Mouse (Mus musculus): ENCODE measurements around the gene Hdac9. TPM values are rescaled to one million over a fixed set of nuclear protein-coding genes. Genes with fewer than 3 reads are reported as not detected.

The Hdac9 gene
- polyA plus RNA-seq, 1 experiment from 2014 or later = 12.0 TPM

DNA sequence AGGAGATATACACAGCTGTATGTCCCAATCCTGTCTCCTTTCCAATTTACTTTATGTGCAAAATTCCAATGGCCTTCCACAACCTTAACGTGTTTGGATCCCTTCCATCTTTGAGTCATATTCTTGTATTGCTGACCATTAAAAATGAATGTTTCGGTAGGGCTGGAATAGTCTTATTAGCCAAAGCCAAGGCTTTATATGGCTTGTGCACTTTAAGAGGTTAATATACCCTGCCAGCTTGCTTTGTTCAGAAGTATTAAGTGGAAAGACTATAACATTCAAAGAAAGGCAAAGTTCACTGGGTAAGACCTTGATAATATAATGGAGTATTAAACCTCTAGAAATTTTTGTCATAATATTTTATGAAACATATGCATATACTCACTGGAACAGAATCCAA lies 491.4 kb downstream of the Hdac9 start:
- H3K27ac ChIP-seq = no peak overlapping the region
- no peaks in the 10 kb centered on the region for H3K36me3 ChIP-seq (replicated peaks; ENCODE audit: control insufficient read depth, insufficient read depth)
- H3K4me2 ChIP-seq (replicated peaks) = no peak overlapping the region
- H3K27me3 ChIP-seq (ENCODE audit: control insufficient read depth, insufficient read depth, low read length) = no peaks in the 10 kb centered on the region
- H3K9me3 ChIP-seq (ENCODE audit: control insufficient read depth, low read length) = no peaks in the 10 kb centered on the region
- no peaks in the 10 kb centered on the region for H3K4me1 ChIP-seq (replicated peaks; ENCODE audit: control insufficient read depth, insufficient read depth, low read length)
- no peak overlapping the region for H3K4me3 ChIP-seq (replicated peaks; ENCODE audit: low read length)
- DNase-seq (ENCODE audit: low spot score) (no peak), ATAC-seq (ENCODE audit: low FRiP score) (no peak)
- H3K9ac ChIP-seq = no peak overlapping the region
- WGBS = 85% methylated on average over 2 of the region's 2 CpGs

GRCm38 (mm10) chr12:34408139-34408538 lies 508.8 kb downstream of the Hdac9 start:
- no peak overlapping the region for H3K27ac ChIP-seq
- DNase-seq (ENCODE audit: low spot score) (no peak), ATAC-seq (ENCODE audit: low FRiP score) (no peak)
- H3K27me3 ChIP-seq (ENCODE audit: control insufficient read depth, insufficient read depth, low read length) = no peaks in the 10 kb centered on the region
- H3K9me3 ChIP-seq (ENCODE audit: control insufficient read depth, low read length) = no peaks in the 10 kb centered on the region
- H3K9ac ChIP-seq = no peak overlapping the region
- WGBS = 68% methylated on average over 3 of the region's 3 CpGs
- no peak overlapping the region for H3K4me3 ChIP-seq (replicated peaks; ENCODE audit: low read length)
- H3K4me2 ChIP-seq (replicated peaks) = no peak overlapping the region
- no peaks in the 10 kb centered on the region for H3K36me3 ChIP-seq (replicated peaks; ENCODE audit: control insufficient read depth, insufficient read depth)
- no peaks in the 10 kb centered on the region for H3K4me1 ChIP-seq (replicated peaks; ENCODE audit: control insufficient read depth, insufficient read depth, low read length)

GRCm38 (mm10) chr12:34407143-34407542 lies 509.8 kb downstream of the Hdac9 start:
- DNase-seq (ENCODE audit: low spot score) (no peak), ATAC-seq (ENCODE audit: low FRiP score) (no peak)
- H3K27me3 ChIP-seq (ENCODE audit: control insufficient read depth, insufficient read depth, low read length) = no peaks in the 10 kb centered on the region
- 84% methylated on average over 3 of the region's 3 CpGs for WGBS
- H3K36me3 ChIP-seq (replicated peaks; ENCODE audit: control insufficient read depth, insufficient read depth) = no peaks in the 10 kb centered on the region
- H3K4me1 ChIP-seq (replicated peaks; ENCODE audit: control insufficient read depth, insufficient read depth, low read length) = no peaks in the 10 kb centered on the region
- no peak overlapping the region for H3K4me3 ChIP-seq (replicated peaks; ENCODE audit: low read length)
- H3K9me3 ChIP-seq (ENCODE audit: control insufficient read depth, low read length) = no peaks in the 10 kb centered on the region
- no peak overlapping the region for H3K9ac ChIP-seq
- H3K27ac ChIP-seq = no peak overlapping the region
- H3K4me2 ChIP-seq (replicated peaks) = no peak overlapping the region

DNA sequence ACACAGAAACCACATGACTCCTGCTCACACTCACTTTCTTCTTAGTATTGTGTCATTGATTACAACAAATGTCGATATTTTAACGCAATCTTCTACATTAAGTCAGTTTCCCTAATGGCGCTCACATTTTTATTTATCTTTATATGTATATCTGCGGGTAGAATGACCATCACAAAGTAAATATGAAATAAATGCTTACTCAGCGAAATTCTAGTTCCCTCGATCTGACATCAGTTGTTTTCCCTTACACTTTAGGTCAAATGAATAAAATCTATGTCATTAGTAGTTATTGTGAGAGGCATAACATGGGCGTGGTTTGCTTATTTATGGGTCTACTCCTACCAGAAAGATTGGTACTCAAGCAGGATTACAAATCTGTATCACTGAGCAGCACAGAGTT lies 514.8 kb downstream of the Hdac9 start:
- H3K27ac ChIP-seq = no peak overlapping the region
- no peak overlapping the region for H3K9ac ChIP-seq
- 94% methylated on average over 7 of the region's 7 CpGs for WGBS
- H3K4me1 ChIP-seq (replicated peaks; ENCODE audit: control insufficient read depth, insufficient read depth, low read length) = no peaks in the 10 kb centered on the region
- H3K27me3 ChIP-seq (ENCODE audit: control insufficient read depth, insufficient read depth, low read length) = no peaks in the 10 kb centered on the region
- DNase-seq (ENCODE audit: low spot score) (no peak), ATAC-seq (ENCODE audit: low FRiP score) (no peak)
- H3K9me3 ChIP-seq (ENCODE audit: control insufficient read depth, low read length) = no peaks in the 10 kb centered on the region
- no peak overlapping the region for H3K4me3 ChIP-seq (replicated peaks; ENCODE audit: low read length)
- H3K4me2 ChIP-seq (replicated peaks) = no peak overlapping the region
- no peaks in the 10 kb centered on the region for H3K36me3 ChIP-seq (replicated peaks; ENCODE audit: control insufficient read depth, insufficient read depth)

- WGBS = 92% methylated on average over 10 of the region's 10 CpGs
- no peak for DNase-seq (ENCODE audit: low spot score)
Measured at GRCm38 (mm10) chr12:34398611-34399010, 518.3 kb downstream of the Hdac9 start.

GRCm38 (mm10) chr12:34394342-34394741 lies 522.6 kb downstream of the Hdac9 start:
- ATAC-seq (ENCODE audit: low FRiP score) (no peak), DNase-seq (ENCODE audit: low spot score) (no peak)
- Histone ChIP-seq H3K4me2 (replicated peaks) (no peak overlapping the region), H3K4me1 (replicated peaks; ENCODE audit: control insufficient read depth, insufficient read depth, low read length) (no peaks in the 10 kb centered on the region), H3K4me3 (replicated peaks; ENCODE audit: low read length) (no peak overlapping the region), H3K9ac (no peak overlapping the region), H3K27ac (no peak overlapping the region), H3K27me3 (ENCODE audit: control insufficient read depth, insufficient read depth, low read length) (no peaks in the 10 kb centered on the region), H3K9me3 (ENCODE audit: control insufficient read depth, low read length) (no peaks in the 10 kb centered on the region), H3K36me3 (replicated peaks; ENCODE audit: control insufficient read depth, insufficient read depth) (no peaks in the 10 kb centered on the region; the same call in 1 of the 2 replicates)
- 78% methylated on average over 3 of the region's 3 CpGs for WGBS

More at GRCm38 (mm10) chr12:34398611-34399010, 518.3 kb downstream of the Hdac9 start:
- no peaks in the 10 kb centered on the region for H3K36me3 ChIP-seq (replicated peaks; ENCODE audit: control insufficient read depth, insufficient read depth)
- no peak for ATAC-seq (ENCODE audit: low FRiP score)
- no peaks in the 10 kb centered on the region for H3K4me1 ChIP-seq (replicated peaks; ENCODE audit: control insufficient read depth, insufficient read depth, low read length)
- H3K4me2 ChIP-seq (replicated peaks) = no peak overlapping the region
- H3K4me3 ChIP-seq (replicated peaks; ENCODE audit: low read length) = no peak overlapping the region
- H3K27me3 ChIP-seq (ENCODE audit: control insufficient read depth, insufficient read depth, low read length) = no peaks in the 10 kb centered on the region
- no peak overlapping the region for H3K27ac ChIP-seq
- no peak overlapping the region for H3K9ac ChIP-seq
- no peaks in the 10 kb centered on the region for H3K9me3 ChIP-seq (ENCODE audit: control insufficient read depth, low read length)

- Histone ChIP-seq H3K36me3 (replicated peaks; ENCODE audit: control insufficient read depth, insufficient read depth) (no peaks in the 10 kb centered on the region), H3K4me2 (replicated peaks) (no peak overlapping the region), H3K27ac (no peak overlapping the region), H3K27me3 (ENCODE audit: control insufficient read depth, insufficient read depth, low read length) (no peaks in the 10 kb centered on the region), H3K4me3 (replicated peaks; ENCODE audit: low read length) (no peak overlapping the region), H3K9ac (no peak overlapping the region), H3K4me1 (replicated peaks; ENCODE audit: control insufficient read depth, insufficient read depth, low read length) (no peaks in the 10 kb centered on the region), H3K9me3 (ENCODE audit: control insufficient read depth, low read length) (no peaks in the 10 kb centered on the region)
- no peak for DNase-seq (ENCODE audit: low spot score)
- no peak for ATAC-seq (ENCODE audit: low FRiP score)
- WGBS = 91% methylated on average over 1 of the region's 1 CpGs
Measured at GRCm38 (mm10) chr12:34379681-34380080, 537.2 kb downstream of the Hdac9 start.

DNA sequence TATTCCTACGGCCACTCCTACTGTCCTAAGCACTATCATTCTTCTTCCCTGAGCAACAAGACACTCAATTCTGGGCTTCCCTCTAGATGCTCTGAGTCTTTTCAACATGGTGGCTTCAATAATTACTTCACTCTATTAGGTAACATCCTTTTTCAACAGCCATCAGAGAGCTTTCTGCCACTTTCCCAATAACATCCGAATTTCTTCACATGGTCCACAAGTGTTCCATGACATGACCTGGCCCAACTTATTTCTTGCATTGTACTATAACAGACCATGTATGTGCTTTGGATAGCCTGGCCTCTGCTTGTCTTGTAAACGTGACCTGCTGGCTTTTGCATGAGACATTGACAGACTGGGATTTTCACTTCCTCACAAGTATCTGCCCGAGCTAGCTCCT lies 538.3 kb downstream of the Hdac9 start:
- no peaks in the 10 kb centered on the region for H3K9me3 ChIP-seq (ENCODE audit: control insufficient read depth, low read length)
- DNase-seq (ENCODE audit: low spot score) (no peak), ATAC-seq (ENCODE audit: low FRiP score) (no peak)
- H3K4me2 ChIP-seq (replicated peaks) = no peak overlapping the region
- WGBS = 89% methylated on average over 4 of the region's 4 CpGs
- no peak overlapping the region for H3K27ac ChIP-seq
- H3K4me3 ChIP-seq (replicated peaks; ENCODE audit: low read length) = no peak overlapping the region
- H3K4me1 ChIP-seq (replicated peaks; ENCODE audit: control insufficient read depth, insufficient read depth, low read length) = no peaks in the 10 kb centered on the region
- no peak overlapping the region for H3K9ac ChIP-seq
- H3K27me3 ChIP-seq (ENCODE audit: control insufficient read depth, insufficient read depth, low read length) = no peaks in the 10 kb centered on the region
- no peaks in the 10 kb centered on the region for H3K36me3 ChIP-seq (replicated peaks; ENCODE audit: control insufficient read depth, insufficient read depth)

DNA sequence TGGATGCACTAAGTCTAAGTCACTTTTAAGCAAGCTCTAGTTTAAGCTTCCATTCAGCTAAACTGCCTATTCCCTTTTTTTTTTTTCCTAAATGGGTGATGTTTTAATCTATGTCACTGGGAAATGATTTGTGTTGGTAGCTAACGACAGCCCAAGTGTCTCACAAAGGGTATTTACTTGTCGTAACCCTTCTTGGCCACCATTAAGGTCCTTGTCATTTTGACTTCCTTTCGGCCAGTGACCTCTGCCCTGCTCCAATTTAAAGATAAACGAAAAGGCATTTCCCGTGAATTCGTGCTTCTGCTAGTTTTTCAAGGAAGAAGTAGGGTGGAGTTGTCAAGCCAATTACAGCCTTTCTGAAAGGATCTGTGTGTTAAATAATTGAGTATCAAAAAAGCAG lies 565.0 kb downstream of the Hdac9 start:
- Histone ChIP-seq H3K4me3 (replicated peaks; ENCODE audit: low read length) (no peak overlapping the region), H3K27ac (no peak overlapping the region)
- ATAC-seq (ENCODE audit: low FRiP score) = no peak

GRCm38 (mm10) chr12:34347529-34347928 lies 569.4 kb downstream of the Hdac9 start:
- Histone ChIP-seq H3K36me3 (replicated peaks; ENCODE audit: control insufficient read depth, insufficient read depth) (no peaks in the 10 kb centered on the region), H3K4me2 (replicated peaks) (no peak overlapping the region), H3K9ac (no peak overlapping the region), H3K4me3 (replicated peaks; ENCODE audit: low read length) (no peak overlapping the region), H3K27me3 (ENCODE audit: control insufficient read depth, insufficient read depth, low read length) (no peaks in the 10 kb centered on the region), H3K9me3 (ENCODE audit: control insufficient read depth, low read length) (no peaks in the 10 kb centered on the region), H3K27ac (no peak overlapping the region), H3K4me1 (replicated peaks; ENCODE audit: control insufficient read depth, insufficient read depth, low read length) (no peaks in the 10 kb centered on the region)
- DNase-seq (ENCODE audit: low spot score) (no peak), ATAC-seq (ENCODE audit: low FRiP score) (no peak)
- WGBS = 61% methylated on average over 2 of the region's 2 CpGs

More for the DNA sequence above, 565.0 kb downstream of the Hdac9 start:
- WGBS = 10% methylated on average over 6 of the region's 6 CpGs
- Histone ChIP-seq H3K4me1 (replicated peaks; ENCODE audit: control insufficient read depth, insufficient read depth, low read length) (no peaks in the 10 kb centered on the region), H3K9ac (no peak overlapping the region), H3K4me2 (replicated peaks) (no peak overlapping the region), H3K9me3 (ENCODE audit: control insufficient read depth, low read length) (no peaks in the 10 kb centered on the region), H3K27me3 (ENCODE audit: control insufficient read depth, insufficient read depth, low read length) (no peaks in the 10 kb centered on the region), H3K36me3 (replicated peaks; ENCODE audit: control insufficient read depth, insufficient read depth) (no peaks in the 10 kb centered on the region)
- DNase-seq (ENCODE audit: low spot score) = no peak

Measured in hindbrain, embryonic 14.5 days (tissue).